Mouse (Mus musculus): Measurements from ENCODE around the gene Ints11.

- no peak for TF ChIP-seq POLR2A (IDR thresholded peaks at IDR 0.05; ENCODE audit: control insufficient read depth, low read depth, low read length)
- no peak for TF ChIP-seq CTCF (IDR thresholded peaks at IDR 0.05; ENCODE audit: control insufficient read depth, insufficient read depth, insufficient replicate concordance, low read depth, low read length)
Observed at GRCm38 (mm10) chr4:155851368-155851767, 18.0 kb upstream of the Ints11 start.

Measured in testis, adult 2 months (tissue).